Mouse (Mus musculus) heart, embryonic 14.5 days (tissue): Measurements from ENCODE around the gene Hes3. TPM values are rescaled to one million over a fixed set of nuclear protein-coding genes. Genes with fewer than 3 reads are reported as not detected.

Source experiments
- ATAC-seq: fragments of 200-750 bp; cut with Nextera tagmentation; 2 replicates; pipeline ENCODE4 v1.8.0; 2017; ENCODE audit warnings: low read depth, moderate TSS enrichment; ENCODE audit not compliant: insufficient number of reproducible peaks, insufficient read depth, low FRiP score
- H3K27ac ChIP-seq, 2 experiments: fragments of 200-500 bp in 1 of 2; fragments of 300-500 bp in 1 of 2; sonication (generic) in 1 of 2; replicated peaks in 1 of 2; 2 replicates each; pipeline ENCODE4 v1.5.1; 2012 to 2014; ENCODE audit warnings: low read depth in 2 of 2, low read length in 2 of 2, control low read depth in 1 of 2, mild to moderate bottlenecking in 1 of 2, mixed read lengths in 1 of 2; ENCODE audit not compliant: control insufficient read depth in 1 of 2, insufficient read depth in 1 of 2
- H3K27me3 ChIP-seq: fragments of 300-500 bp; sonication (generic); 2 replicates; pipeline ENCODE4 v1.6.1; 2014; ENCODE audit warnings: mild to moderate bottlenecking, low read length, control low read depth; ENCODE audit not compliant: control insufficient read depth, insufficient read depth
- H3K36me3 ChIP-seq: fragments of 300-500 bp; sonication (generic); 2 replicates; pipeline ENCODE4 v1.6.1; 2014; ENCODE audit warnings: mild to moderate bottlenecking, control low read depth, low read length, mixed read lengths; ENCODE audit not compliant: control insufficient read depth, insufficient read depth
- H3K4me1 ChIP-seq, 2 experiments: fragments of 200-500 bp in 1 of 2; fragments of 300-500 bp in 1 of 2; sonication (generic) in 1 of 2; 2 replicates each; pipeline ENCODE4 v1.6.1; 2012 to 2014; ENCODE audit warnings: low read length in 2 of 2, control low read depth in 1 of 2, mixed read lengths in 1 of 2; ENCODE audit not compliant: control insufficient read depth in 2 of 2, insufficient read depth in 2 of 2
- H3K4me2 ChIP-seq: fragments of 300-500 bp; sonication (generic); 2 replicates; pipeline ENCODE4 v1.6.1; 2014; ENCODE audit warnings: mild to moderate bottlenecking, low read length
- H3K4me3 ChIP-seq, 2 experiments: fragments of 200-500 bp in 1 of 2; fragments of 300-500 bp in 1 of 2; sonication (generic) in 1 of 2; 2 replicates each; pipeline ENCODE4 v1.5.1; 2012 to 2014; ENCODE audit warnings: low read length in 2 of 2, mild to moderate bottlenecking in 2 of 2, control low read depth in 1 of 2, low read depth in 1 of 2, moderate library complexity in 1 of 2; ENCODE audit not compliant: control insufficient read depth in 1 of 2, insufficient read depth in 1 of 2
- H3K9ac ChIP-seq: fragments of 300-500 bp; sonication (generic); 2 replicates; pipeline ENCODE4 v1.6.1; 2014; ENCODE audit warnings: mild to moderate bottlenecking, low read length
- H3K9me3 ChIP-seq: fragments of 300-500 bp; sonication (generic); 2 replicates; pipeline ENCODE4 v1.6.1; 2016; ENCODE audit warnings: low read length, control low read depth; ENCODE audit not compliant: control insufficient read depth
- WGBS: fragments of 180-500 bp; shearing (Covaris S2); extraction: QIAGEN DNeasy Blood & Tissue Kit; methylation state at CpG from one replicate; pipeline ENCODE4 v1.1.7; 2014; 5-methylcytosine and 5-hydroxymethylcytosine counted together
- polyA plus RNA-seq: library from polyadenylated mRNA; unstranded; fragments of >200 nt; fragmentation: Nextera tagmentation; extraction: Ambion mirVana; gene quantifications from 2 replicates; pipeline ENCODE4 v1.2.1, GENCODE M21; 2014

Gene Hes3
- polyA plus RNA-seq, 1 experiment from 2014 or later: not detected

DNA sequence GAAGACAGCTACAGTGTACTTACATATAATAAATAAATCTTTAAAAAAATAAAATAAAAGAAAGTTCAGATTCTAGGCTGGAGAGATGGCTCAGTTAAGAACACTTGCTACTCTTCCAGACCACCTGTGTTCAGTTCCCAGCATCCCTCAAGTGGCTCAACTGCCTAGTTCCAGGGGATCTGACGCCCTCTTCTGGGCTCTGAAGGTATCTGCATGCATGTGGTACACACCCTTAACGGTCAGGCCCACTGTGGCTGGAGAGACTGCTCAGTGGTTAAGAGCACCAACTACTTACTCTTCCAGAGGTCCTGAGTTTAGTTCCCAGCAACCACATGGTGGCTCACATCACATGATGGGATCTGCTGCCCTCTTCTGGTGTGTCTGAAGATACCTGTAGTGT lies 13.5 kb downstream of the Hes3 start:
- no peak overlapping the region for H3K4me3 ChIP-seq
- H3K36me3 ChIP-seq: peaks cover 21% of the 10 kb centered on the region
- peaks cover 34% of the 10 kb centered on the region for H3K27me3 ChIP-seq
- WGBS: 71% methylated on average over 2 of the region's 2 CpGs
- no peak for ATAC-seq
- no peaks in the 10 kb centered on the region for H3K9me3 ChIP-seq
- no peak overlapping the region for H3K27ac ChIP-seq
- no peak overlapping the region for H3K4me2 ChIP-seq
- peaks cover 13 to 32% of the 10 kb centered on the region in 2 experiments for H3K4me1 ChIP-seq
- H3K9ac ChIP-seq: no peak overlapping the region

- Histone ChIP-seq H3K4me1 (peaks cover 23 to 40% of the 10 kb centered on the region in 2 experiments), H3K9me3 (no peaks in the 10 kb centered on the region), H3K9ac (no peak overlapping the region), H3K4me3 (no peak overlapping the region), H3K36me3 (peaks cover 21% of the 10 kb centered on the region), H3K27me3 (peaks cover 21% of the 10 kb centered on the region), H3K27ac (no peak overlapping the region), H3K4me2 (no peak overlapping the region)
- no peak for ATAC-seq
- WGBS: 44% methylated on average over 10 of the region's 10 CpGs
Measured at GRCm38 (mm10) chr4:152276389-152277347, 14.8 kb downstream of the Hes3 start.

DNA sequence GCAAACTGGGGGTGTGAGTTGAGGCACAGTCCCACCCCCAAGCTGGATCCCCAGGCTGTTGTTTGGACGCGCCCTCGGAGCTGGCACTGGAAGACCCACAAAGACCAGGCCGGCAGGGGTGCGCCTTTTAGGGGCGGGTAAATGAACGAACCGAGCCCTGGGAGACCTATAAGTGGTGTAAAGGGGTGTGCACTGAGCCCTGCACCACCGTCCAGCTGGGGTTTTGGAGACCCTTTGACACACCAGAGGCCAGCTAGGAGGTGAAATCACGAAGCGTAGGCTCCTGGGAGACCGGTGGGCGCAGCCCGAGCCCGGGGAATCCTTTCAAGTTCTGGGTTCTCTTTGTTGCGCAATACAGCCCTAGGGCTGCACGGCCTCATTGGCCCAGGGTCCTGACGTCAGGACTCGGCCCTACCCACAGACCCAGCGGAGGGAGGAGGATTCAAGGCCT lies 16.8 kb downstream of the Hes3 start:
- ATAC-seq: no peak
- peak overlapping the region; percentile 24 to 92; a peak in 3 of 4 replicates for H3K27ac ChIP-seq
- peak overlapping the region; percentile 90 for H3K9ac ChIP-seq
- peak overlapping the region; percentile 90 for H3K4me2 ChIP-seq
- peaks cover 9% of the 10 kb centered on the region for H3K36me3 ChIP-seq
- no peaks in the 10 kb centered on the region for H3K9me3 ChIP-seq
- peak overlapping the region; percentile 50 to 75 for H3K4me3 ChIP-seq
- peaks cover 36 to 60% of the 10 kb centered on the region in 2 experiments for H3K4me1 ChIP-seq
- 0 out of 2 replicates have a peak, but pooled peaks cover 2% of the 10 kb centered on the region for H3K27me3 ChIP-seq
- WGBS: under 1% methylated on average over 20 of the region's 20 CpGs

- H3K4me1 ChIP-seq: peaks cover 36 to 61% of the 10 kb centered on the region in 2 experiments
- ATAC-seq: peak; percentile 65
- H3K27me3 ChIP-seq: no peaks in the 10 kb centered on the region
- H3K9me3 ChIP-seq: no peaks in the 10 kb centered on the region
- peak within 1 kb of the TSS; percentile 63 to 92 for H3K27ac ChIP-seq
- peak within 1 kb of the TSS; percentile 90 for H3K9ac ChIP-seq
- peaks cover 10% of the 10 kb centered on the region; the same call in 1 of the 2 replicates for H3K36me3 ChIP-seq
- WGBS: 1% methylated on average over 37 of the region's 48 CpGs
- H3K4me2 ChIP-seq: peak within 1 kb of the TSS; percentile 90
- peak within 1 kb of the TSS; percentile 50 to 75 for H3K4me3 ChIP-seq
Measured at GRCm38 (mm10) chr4:152273621-152274236, 17.7 kb downstream of the Hes3 start, which contains the start of gene Gpr153. Gene Gpr153, plus strand, starts transcription at chr4:152274232.

GRCm38 (mm10) chr4:152273191-152273590 lies 18.3 kb downstream of the Hes3 start:
- H3K27me3 ChIP-seq: no peaks in the 10 kb centered on the region
- no peak overlapping the region for H3K4me3 ChIP-seq

GRCm38 (mm10) chr4:152272449-152273049 lies 18.9 kb downstream of the Hes3 start:
- peak overlapping the region; percentile 49 for H3K9ac ChIP-seq
- H3K4me1 ChIP-seq: peaks cover 39 to 69% of the 10 kb centered on the region in 2 experiments
- peak overlapping the region; percentile 63 to 92 for H3K27ac ChIP-seq
- H3K4me3 ChIP-seq: no peak overlapping the region
- no peaks in the 10 kb centered on the region for H3K27me3 ChIP-seq
- 25% methylated on average over 9 of the region's 9 CpGs for WGBS
- ATAC-seq: no peak
- no peak overlapping the region for H3K4me2 ChIP-seq
- no peaks in the 10 kb centered on the region for H3K9me3 ChIP-seq
- H3K36me3 ChIP-seq: peaks cover 13% of the 10 kb centered on the region; the same call in 1 of the 2 replicates

More at GRCm38 (mm10) chr4:152273191-152273590, 18.3 kb downstream of the Hes3 start:
- H3K9ac ChIP-seq: peak overlapping the region; percentile 90; the same call in 1 of the 2 replicates
- H3K4me2 ChIP-seq: peak overlapping the region; percentile 90
- H3K4me1 ChIP-seq: peaks cover 36 to 63% of the 10 kb centered on the region in 2 experiments
- no peaks in the 10 kb centered on the region for H3K9me3 ChIP-seq
- peak overlapping the region; percentile 63 to 92 for H3K27ac ChIP-seq
- ATAC-seq: no peak
- peaks cover 10% of the 10 kb centered on the region; the same call in 1 of the 2 replicates for H3K36me3 ChIP-seq
- 25% methylated on average over 3 of the region's 3 CpGs for WGBS

DNA sequence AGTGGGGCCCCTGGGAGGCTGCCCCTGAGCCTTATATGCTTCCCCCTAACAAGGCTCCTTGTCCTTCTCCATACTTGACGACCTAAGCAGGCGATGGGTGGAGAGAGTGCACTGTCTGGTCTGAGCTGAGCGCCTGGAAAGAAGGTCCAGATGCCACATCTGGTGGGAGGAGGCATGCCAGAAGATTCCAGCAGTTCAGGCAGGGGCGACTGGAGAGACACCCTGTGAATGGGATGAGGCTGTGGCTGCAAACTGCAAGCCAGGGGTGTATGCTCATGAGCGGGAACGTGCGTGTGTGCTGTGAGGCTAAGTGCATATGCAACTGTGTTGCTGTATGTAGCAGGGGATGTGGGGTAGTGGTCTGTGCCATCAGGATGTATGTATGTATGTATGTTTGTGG lies 19.5 kb downstream of the Hes3 start:
- Histone ChIP-seq H3K27me3 (no peaks in the 10 kb centered on the region), H3K4me1 (peaks cover 39 to 72% of the 10 kb centered on the region in 2 experiments), H3K9ac (peak overlapping the region; percentile 49), H3K4me2 (no peak overlapping the region), H3K36me3 (peaks cover 13% of the 10 kb centered on the region; the same call in 1 of the 2 replicates), H3K27ac (peak overlapping the region in 1 of 2 experiments; percentile 92; a peak in 2 of 4 replicates), H3K4me3 (no peak overlapping the region), H3K9me3 (no peaks in the 10 kb centered on the region)
- no peak for ATAC-seq
- WGBS: 74% methylated on average over 7 of the region's 7 CpGs
